Mouse (Mus musculus) erythroblast, embryonic 14.5 days (primary cell): Measurements from ENCODE around the gene Fga.

Experiments
- GATA1 ChIP-seq: IDR thresholded peaks from 2 replicates; pipeline ENCODE4 v1.6.1; 2012; ENCODE audit warnings: low read length, inconsistent platforms, mixed read lengths
- TAL1 ChIP-seq: IDR thresholded peaks from 3 replicates; pipeline ENCODE4 v1.6.1; 2012; ENCODE audit warnings: low read length, inconsistent platforms, mixed read lengths

DNA sequence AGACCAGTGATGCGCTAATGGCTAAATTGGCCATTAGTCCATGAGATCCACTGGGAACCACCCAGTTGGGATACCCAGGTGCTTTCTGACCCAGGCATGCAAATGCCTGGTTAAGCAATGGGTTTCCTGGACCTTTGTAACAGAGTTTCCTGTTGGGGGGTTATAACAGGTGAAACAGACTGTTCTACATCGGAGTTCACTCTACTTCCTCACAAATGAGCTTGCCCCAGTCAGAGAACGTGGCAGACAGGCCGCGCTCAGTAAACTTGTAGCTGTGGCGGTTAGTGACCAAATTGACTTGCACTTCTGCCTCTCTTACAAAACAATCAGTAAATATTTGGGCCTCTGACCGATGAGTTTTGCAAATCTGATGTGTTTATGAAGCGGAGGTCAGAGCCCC, 22.8 kb upstream of the Fga start:
- TF ChIP-seq GATA1 = no peak
- no peak for TF ChIP-seq TAL1
